Mouse (Mus musculus): ENCODE measurements around the gene Stxbp3.
A peak's percentile ranks its signal among the peaks of the same experiment; 100 is the strongest.
"Not testable (repeated sequence)": the region's sequence is repeated elsewhere in the genome, so short reads cannot be mapped to it uniquely, and the experiment has no call there.

Stxbp3 gene

DNA sequence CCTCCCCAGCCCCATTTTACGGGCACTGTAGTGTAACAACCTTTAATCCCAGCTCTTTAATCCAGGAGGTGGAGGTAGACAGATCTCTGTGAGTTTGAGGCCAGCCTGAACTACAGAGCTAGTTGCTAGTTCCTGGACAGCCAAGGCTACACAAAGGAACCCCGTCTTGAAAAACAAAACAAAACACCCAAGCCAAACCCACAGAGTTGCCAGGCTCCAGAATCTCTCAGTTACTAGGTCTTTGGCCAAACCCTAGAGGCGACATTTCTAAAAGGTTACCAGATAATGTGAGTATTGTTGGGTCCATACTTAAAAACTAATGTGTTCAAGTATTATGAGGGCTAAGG lies 16.8 kb upstream of the Stxbp3 start:
- no peak for DNase-seq (ENCODE audit: extremely low read depth, low read depth)

- no peak for DNase-seq (ENCODE audit: extremely low read depth, low read depth)
These were observed 16.2 kb upstream of the Stxbp3 start for GRCm38 (mm10) chr3:108856386-108857123.

- no peak for DNase-seq (ENCODE audit: extremely low read depth, low read depth)
These were observed 15.5 kb upstream of the Stxbp3 start for GRCm38 (mm10) chr3:108855864-108856263.

- no peak for DNase-seq (ENCODE audit: extremely low read depth, low read depth)
These were observed 15.0 kb upstream of the Stxbp3 start for GRCm38 (mm10) chr3:108855371-108855770.

GRCm38 (mm10) chr3:108853266-108853665 lies 12.9 kb upstream of the Stxbp3 start:
- no peak for DNase-seq (ENCODE audit: extremely low read depth, low read depth)

DNA sequence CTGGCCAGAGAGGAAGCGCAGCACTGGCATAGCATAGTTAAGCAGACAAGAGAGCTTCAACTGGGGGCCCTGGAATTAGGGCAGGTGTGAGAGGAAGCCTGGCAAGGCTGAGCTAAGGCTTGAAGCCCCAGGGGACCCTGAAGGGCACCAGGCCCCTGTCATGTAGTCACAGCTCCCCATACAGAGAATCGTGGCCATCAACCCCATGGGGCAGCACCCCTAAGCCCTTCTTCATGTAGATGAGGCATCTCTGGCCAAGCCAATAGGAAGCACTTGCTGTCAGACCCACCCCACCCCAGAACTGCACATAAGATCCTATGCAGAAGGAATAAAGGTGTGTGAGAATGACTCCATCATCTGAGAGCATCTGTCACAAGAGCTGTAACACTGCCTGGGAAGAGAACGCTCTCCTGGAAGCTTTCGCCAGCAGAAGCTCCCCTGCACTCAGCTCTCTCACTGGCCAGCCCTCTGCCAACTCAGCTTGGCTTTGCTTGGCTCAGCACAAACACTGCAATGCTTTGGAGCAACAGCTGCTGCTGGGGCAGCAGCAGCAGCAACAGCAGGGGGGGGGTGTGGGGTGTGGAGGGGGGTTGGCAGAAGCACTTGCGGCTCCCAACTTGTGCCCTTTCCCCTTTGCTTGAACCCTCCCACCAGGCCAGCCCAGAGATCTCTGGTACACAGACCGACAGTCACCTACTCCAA lies 11.8 kb upstream of the Stxbp3 start:
- no peak for DNase-seq (ENCODE audit: extremely low read depth, low read depth)

DNA sequence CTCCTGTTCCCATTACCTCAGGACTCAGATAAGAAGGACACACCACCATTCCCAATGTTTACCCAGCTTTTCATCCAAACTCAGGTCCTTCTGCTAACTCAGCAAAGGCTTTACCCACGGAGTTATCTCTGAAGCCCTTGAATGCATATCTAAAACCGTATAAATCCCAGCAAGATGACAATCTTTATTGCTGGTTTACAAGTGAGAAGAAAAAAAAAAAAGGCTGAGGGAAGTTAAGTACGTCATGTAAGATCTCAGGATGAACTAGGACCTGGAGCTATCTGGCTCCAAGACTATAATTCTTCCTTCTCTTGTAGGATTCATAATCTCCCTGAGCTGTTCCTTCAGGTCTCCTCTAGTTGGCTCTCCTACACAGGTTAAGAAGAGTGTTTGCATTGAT lies 11.2 kb upstream of the Stxbp3 start:
- no peak for DNase-seq (ENCODE audit: extremely low read depth, low read depth)

- DNase-seq (ENCODE audit: extremely low read depth, low read depth): no peak
These were observed 10.7 kb upstream of the Stxbp3 start for GRCm38 (mm10) chr3:108851075-108851474.

- DNase-seq (ENCODE audit: extremely low read depth, low read depth): peak; percentile 92
These were observed 10.2 kb upstream of the Stxbp3 start for GRCm38 (mm10) chr3:108850506-108850905.

- DNase-seq (ENCODE audit: extremely low read depth, low read depth): no peak
These were observed 6.3 kb upstream of the Stxbp3 start for GRCm38 (mm10) chr3:108846616-108847015.

- no peak for DNase-seq (ENCODE audit: extremely low read depth, low read depth)
These were observed 4.2 kb upstream of the Stxbp3 start for GRCm38 (mm10) chr3:108844521-108844920.

DNA sequence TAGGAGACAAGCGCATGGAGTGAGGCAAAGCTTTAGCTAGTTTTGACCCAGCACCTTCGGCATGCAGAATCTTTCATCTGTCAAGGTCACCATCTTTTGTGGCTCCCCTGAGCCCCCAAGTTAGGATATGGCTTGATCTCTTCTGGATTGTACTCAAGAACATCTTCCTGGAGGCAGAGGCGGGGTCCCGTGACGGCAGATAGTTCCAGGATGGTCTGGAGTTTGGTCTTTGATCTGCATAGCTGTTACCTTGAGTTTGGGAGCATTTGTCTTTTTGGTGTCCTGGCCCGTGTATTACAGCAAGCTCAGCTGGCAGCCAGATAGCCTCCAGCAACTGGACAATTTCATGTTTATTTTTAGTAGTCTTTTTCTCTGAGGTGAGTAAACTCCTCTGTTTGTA lies 3.7 kb upstream of the Stxbp3 start:
- no peak for DNase-seq (ENCODE audit: extremely low read depth, low read depth)

DNA sequence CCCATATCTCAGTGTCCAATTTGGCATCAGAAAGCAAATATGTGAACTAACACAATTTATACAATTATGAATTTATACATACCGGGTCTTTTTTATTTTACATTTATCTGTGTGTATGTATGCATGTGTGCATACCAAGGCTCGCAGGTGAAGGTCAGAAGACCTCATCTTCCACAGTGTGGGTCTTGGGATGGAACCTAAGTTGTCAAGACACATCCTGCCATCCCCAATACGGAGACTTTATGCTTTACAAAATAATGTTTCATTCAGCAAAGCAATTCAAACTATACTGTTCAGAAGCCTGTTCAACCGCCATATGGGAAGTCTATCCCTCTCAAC lies 359 bp upstream of the Stxbp3 start:
- no peak for DNase-seq (ENCODE audit: extremely low read depth, low read depth)

- DNase-seq (ENCODE audit: extremely low read depth, low read depth): peak; percentile 49
These were observed 703 bp downstream of the Stxbp3 start for GRCm38 (mm10) chr3:108839647-108839999.

GRCm38 (mm10) chr3:108838980-108839379 lies 1.3 kb downstream of the Stxbp3 start:
- no peak for DNase-seq (ENCODE audit: extremely low read depth, low read depth)

GRCm38 (mm10) chr3:108836931-108837330 lies 3.4 kb downstream of the Stxbp3 start:
- DNase-seq (ENCODE audit: extremely low read depth, low read depth): no peak

GRCm38 (mm10) chr3:108833717-108834116 lies 6.6 kb downstream of the Stxbp3 start:
- not testable (repeated sequence) for DNase-seq (ENCODE audit: extremely low read depth, low read depth)

GRCm38 (mm10) chr3:108831750-108832149 lies 8.6 kb downstream of the Stxbp3 start:
- no peak for DNase-seq (ENCODE audit: extremely low read depth, low read depth)

- no peak for DNase-seq (ENCODE audit: extremely low read depth, low read depth)
These were observed 9.8 kb downstream of the Stxbp3 start for GRCm38 (mm10) chr3:108830493-108830892.

GRCm38 (mm10) chr3:108815631-108816030 lies 24.7 kb downstream of the Stxbp3 start:
- no peak for DNase-seq (ENCODE audit: extremely low read depth, low read depth)

DNA sequence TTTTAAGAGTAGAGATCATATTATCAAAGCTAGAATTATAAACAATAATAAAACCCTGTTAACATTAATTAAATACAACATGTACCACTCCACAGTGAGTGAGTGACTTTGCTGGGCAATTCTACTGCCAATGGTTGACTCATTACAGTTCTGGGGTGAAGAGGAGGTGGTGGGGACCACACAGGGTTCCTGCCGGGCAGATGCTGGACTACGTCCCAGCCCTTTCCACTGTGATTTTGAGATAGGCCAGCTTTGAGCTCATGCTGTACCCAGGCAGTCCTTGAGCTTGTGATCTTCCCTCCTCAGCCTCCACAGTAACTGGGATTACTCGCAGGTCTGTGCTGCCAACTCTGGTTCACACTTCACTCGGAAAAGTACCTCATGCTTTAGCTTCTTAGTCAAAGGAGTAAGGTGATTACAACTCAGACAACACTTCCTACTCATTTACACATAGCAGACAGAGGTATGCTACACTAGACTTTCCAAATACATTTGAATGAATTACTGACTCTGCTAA lies 29.5 kb downstream of the Stxbp3 start:
- DNase-seq (ENCODE audit: extremely low read depth, low read depth): no peak

DNA sequence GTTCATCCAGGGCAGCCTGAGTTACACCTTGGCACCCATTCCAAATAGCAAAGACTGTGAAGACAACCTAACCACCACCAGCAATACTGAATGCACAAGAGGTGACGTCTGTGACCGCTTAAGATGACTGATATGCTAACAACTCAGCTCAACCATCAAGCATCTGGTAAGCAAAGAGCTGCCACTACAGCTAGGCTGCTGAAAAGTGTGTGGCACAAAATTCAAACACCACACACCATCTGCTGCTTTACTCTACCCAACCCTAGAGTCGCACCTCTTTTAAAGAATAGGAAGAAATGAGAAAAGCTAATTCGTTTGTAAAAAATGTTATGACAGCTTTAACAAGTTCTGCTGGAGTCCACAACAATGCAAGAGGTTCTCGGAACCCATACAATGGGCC lies 34.7 kb downstream of the Stxbp3 start:
- no peak for DNase-seq (ENCODE audit: extremely low read depth, low read depth)

DNA sequence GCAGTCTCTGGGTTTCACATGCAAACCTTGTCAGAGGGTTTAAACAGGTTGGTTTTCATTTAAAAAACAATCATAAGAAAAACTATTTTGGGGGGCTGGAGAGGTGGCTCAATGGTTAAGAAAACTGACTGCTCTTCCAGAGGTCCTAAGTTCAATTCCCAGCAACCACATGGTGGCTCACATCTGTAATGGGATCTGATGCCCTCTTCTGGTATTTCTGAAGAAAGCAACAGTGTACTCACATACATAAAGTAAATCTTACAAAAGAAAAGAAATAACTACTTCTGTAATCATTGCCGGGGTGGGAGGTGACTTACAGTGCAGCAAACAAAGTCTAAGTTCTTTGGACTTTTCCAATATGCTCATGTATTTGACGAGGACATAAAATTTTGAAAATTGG lies 42.0 kb downstream of the Stxbp3 start:
- DNase-seq (ENCODE audit: extremely low read depth, low read depth): no peak
